Mouse (Mus musculus) liver, adult (tissue): Measurements from ENCODE around the gene Cep170b.

Experiments used
- GATA4 ChIP-seq: IDR thresholded peaks from 2 replicates; pipeline ENCODE4 v1.6.1; 2014; ENCODE audit warnings: mild to moderate bottlenecking, low read length; ENCODE audit not compliant: insufficient replicate concordance

Cep170b gene

DNA sequence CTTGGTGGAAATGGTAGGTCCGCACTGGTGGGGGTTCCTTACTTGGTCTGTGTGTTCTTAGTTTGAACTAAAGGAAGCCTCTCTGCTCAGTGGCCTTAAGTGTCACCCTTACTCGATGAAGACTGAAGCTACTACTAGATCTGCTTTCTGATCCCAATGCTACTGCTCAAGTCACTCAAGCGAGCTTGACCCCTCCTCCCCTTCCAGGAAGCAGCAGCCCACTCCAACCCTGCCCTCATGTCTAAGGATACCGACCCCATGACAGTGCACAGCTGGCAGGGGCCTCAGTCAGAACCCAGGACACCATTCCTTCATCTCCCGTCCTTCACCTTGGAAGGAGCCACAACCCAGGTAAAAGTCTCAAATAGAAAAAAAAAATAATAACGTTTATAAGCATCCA, at the start of gene Cep170b:
TSS of gene Cep170b (plus strand) at position 240 of the 400 bp plus-strand sequence.
- TF ChIP-seq GATA4: no peak

- TF ChIP-seq GATA4: no peak
Observed at GRCm38 (mm10) chr12:112670718-112671393, 49.4 kb upstream of the Cep170b start.

- no peak for TF ChIP-seq GATA4
Observed at GRCm38 (mm10) chr12:112671891-112672290, 48.4 kb upstream of the Cep170b start.

DNA sequence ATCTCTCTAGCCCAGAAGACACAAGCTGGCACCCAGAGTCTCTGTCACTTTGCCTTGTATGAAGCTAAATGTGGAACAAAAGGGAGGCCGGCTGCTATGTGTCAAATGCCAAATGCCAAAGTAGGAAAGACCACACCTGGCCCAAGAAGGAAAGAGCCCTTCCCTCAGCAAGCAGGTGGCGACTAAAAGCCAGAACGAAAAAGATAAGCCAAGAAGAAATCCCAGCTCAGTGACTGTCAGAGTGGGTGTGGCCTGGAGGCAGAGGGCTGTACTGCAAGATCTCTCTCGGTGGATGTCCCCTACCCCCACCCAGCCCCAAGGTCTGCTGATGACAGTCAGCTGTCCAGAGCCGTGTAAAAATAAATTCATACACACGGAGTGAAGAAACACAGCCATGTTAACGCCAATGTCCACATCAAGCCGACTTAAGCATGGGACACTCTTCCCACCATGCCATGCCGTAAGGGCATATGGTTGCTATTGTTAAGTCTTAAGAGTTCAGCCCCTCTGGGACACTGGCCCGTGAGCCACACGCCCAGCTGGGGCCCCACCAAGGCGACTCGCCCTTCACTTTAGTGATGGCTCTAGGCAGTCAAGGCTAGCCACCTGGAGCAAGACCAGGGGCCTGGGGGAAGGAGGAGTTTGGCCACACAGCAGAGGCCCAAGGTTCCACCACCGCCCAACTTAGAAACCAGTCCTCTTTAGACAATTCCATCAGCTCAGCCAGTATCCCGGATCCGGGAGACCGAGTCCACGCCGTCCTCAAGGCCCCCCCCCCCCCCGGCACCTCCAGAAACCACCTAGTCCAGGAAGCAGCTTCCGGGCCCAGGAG, 47.3 kb upstream of the Cep170b start:
- no peak for TF ChIP-seq GATA4

DNA sequence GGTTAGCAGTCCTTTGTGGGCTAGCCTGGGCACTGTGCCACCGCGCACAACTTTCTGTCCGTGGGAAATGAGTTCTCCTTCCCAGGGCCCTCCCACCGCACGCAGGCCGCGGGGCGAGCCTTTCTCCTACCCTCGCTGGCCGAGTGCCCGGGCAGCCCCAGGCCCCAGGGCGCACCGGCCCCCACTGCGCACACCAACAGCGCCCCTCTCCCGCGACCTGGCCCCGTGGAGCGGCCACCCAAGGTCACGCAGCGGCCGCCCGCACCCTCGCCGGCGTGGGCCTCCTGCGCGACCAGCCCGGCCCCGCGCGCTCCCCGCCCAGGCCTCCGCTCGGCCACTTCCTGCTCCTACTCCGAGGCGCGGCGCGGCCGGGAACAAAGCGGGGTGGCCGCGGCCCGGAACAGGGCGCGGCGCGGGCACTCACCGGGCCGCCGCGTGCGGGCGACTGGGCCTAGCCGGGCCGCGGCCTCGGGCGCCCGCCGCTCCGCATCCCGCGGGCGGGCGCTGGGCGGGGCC, 46.6 kb upstream of the Cep170b start:
- no peak for TF ChIP-seq GATA4

DNA sequence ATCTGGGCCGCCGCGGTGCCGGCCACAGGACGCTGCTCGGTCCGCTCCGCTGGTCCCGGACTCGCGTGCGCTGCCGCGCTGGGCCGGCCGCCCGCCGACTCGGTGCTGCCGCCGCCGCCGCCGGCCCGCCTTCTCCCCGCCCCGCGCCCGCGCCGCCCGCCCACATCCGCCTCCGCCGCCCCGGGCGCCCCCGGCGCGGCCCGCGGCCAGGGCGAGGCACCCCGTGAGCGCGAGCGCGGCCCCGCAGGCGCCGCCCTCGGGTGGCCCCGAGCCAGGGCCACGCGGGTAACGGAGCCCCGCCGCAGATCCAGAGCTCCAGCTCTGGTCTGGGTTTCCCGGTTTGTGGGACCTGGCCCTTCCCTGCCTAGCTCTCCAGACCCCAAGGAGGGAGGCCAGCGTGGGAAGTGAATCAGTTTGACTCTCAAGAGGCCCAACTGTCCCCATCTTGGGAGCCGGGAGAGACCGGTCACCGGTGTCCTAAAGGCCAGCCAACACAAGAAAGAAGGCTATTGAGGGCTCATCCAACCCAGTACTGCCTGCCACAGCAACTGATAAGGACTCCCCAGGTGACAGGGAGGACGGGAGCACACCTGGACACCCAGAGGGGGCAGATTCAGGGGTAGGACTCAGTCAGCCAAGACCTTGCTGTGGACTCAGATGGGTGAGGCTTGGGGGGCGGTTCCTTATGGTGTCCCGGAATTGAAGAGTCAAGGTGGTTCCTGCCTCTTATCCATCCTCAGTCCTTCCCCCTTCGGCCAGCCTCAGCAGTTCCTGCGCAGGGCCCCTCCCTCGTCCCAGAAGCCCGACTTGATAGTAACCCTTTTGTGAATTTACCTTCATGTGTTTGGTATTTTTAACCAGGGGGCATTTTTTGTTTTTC, 45.9 kb upstream of the Cep170b start, which contains the start of gene Akt1:
TSS of gene Akt1 (minus strand) at position 753 of the 880 bp plus-strand sequence.
- 0 out of 2 replicates have a peak, but pooled peaks have one; percentile 13 for TF ChIP-seq GATA4

DNA sequence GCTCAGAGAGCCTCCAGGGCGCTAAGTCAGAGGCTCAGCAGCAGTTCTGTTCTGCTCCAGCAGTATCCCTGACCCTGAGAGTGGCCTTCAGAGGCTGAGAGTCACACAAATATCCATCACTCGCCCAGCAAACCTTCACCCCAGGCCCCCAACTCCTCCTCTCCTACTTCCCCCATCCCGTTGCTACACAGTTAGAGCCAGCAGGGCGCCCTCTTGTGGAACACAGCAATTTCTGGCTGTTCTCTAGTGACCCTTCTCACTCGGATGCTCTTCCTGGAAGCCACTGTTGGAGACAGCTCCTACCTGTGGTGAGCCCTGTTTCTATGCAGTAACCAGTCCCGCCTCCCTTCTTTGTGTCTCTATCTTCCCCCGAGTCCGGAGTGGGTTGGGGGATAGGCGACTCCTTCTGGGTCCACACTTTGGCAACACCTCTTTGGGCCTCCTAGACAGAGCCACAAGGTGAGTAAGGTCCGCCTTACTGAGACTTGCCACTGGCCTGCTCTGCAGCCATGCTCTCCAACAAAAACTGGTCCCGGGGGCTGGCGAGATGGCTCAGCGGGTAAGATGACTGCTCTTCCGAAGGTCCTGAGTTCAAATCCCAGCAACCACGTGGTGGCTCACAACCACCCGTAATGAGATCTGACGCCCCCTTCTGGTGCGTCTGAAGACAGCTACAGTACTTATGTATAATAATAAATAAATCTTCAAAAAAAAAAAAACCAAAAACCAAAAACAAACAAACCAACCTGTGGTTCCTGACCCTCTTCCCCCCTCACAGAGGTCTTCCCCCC, 44.8 kb upstream of the Cep170b start:
- no peak for TF ChIP-seq GATA4

- TF ChIP-seq GATA4: no peak
Observed at GRCm38 (mm10) chr12:112677076-112677475, 43.2 kb upstream of the Cep170b start.

DNA sequence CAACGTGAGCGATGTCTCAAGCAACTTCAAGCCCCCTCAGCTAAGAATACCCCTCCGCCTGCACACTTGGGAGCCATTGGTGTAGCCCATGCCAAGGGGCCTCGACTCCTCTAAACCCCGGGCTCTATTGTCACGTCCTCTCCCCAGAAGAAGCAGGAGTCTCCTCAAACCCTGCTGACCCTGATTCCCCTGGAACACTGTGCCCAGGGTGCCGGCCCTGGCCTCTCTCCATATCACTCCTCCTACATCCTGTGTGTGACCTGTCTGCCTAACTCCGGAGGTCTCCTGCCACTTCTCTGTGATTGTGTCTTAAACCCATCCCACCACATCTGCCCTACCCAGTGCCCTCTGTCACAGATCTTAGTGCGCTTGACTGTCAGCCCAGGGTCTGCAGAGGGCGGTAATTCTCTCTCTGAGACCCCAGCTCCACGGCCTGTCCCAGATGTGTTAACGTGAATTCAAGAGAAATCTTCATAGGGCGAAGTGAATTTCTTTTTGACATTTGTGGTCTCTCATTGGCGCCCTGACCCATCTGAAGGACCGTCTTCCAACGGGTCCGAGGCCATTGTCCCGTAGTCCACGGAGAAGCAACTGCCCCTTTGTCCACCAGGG, 42.2 kb upstream of the Cep170b start:
- no peak for TF ChIP-seq GATA4

GRCm38 (mm10) chr12:112678555-112679026, 41.7 kb upstream of the Cep170b start, which contains the start of gene Zbtb42:
TSS of gene Zbtb42 (plus strand) at chr12:112678828.
- TF ChIP-seq GATA4: no peak

GRCm38 (mm10) chr12:112679027-112679996, 40.9 kb upstream of the Cep170b start:
- TF ChIP-seq GATA4: no peak

DNA sequence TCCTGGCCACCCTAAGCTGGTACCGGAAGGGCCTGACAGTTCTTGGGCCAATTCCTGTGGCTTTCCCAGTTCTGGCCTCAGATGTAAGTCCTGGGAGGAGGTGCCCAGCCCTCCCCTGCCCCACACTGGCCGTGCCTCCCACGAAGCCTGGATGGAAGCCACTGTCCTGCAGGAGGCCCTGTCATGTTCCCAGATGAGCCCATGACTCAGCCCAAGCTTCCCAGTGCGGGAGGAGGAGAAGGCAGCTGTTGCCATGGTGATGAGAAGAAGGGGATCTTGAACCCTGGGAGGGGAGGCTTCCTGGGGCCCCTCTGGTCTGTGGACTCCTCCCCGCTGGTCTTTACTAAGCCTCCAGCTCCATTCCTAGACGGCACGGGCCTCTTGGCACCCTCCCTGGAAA, 36.9 kb upstream of the Cep170b start:
- TF ChIP-seq GATA4: no peak
